Mouse (Mus musculus): ENCODE data around the gene Pax4. TPM values are rescaled to one million over a fixed set of nuclear protein-coding genes. Genes with fewer than 3 reads are reported as not detected.

Pax4 gene
- polyA plus RNA-seq, 1 experiment from 2014 or later: 2.9 TPM

GRCm38 (mm10) chr6:28430795-28431537 lies 18.2 kb downstream of the Pax4 start:
- ATAC-seq: peak; percentile 70
- Histone ChIP-seq H3K36me3 (peaks cover 3% of the 10 kb centered on the region; the same call in 1 of the 2 replicates), H3K4me1 (replicated peaks) (no peaks in the 10 kb centered on the region), H3K27me3 (replicated peaks) (no peaks in the 10 kb centered on the region), H3K4me2 (replicated peaks) (no peak overlapping the region), H3K4me3 (replicated peaks) (no peak overlapping the region), H3K9me3 (no peaks in the 10 kb centered on the region), H3K27ac (no peak overlapping the region), H3K9ac (no peak overlapping the region)
- WGBS: 70% methylated on average over 10 of the region's 10 CpGs

- Histone ChIP-seq H3K4me1 (replicated peaks) (0 out of 2 replicates have a peak, but pooled peaks cover 3% of the 10 kb centered on the region), H3K9ac (no peak overlapping the region), H3K27ac (no peak overlapping the region), H3K36me3 (peaks cover 7% of the 10 kb centered on the region; the same call in 1 of the 2 replicates), H3K27me3 (replicated peaks) (no peaks in the 10 kb centered on the region), H3K4me2 (replicated peaks) (no peak overlapping the region), H3K9me3 (no peaks in the 10 kb centered on the region), H3K4me3 (replicated peaks) (no peak overlapping the region)
- WGBS: 86% methylated on average over 11 of the region's 11 CpGs
- no peak for ATAC-seq
Observed at GRCm38 (mm10) chr6:28429870-28430269, 19.3 kb downstream of the Pax4 start.

- Histone ChIP-seq H3K9me3 (no peaks in the 10 kb centered on the region), H3K36me3 (peaks cover 7% of the 10 kb centered on the region; the same call in 1 of the 2 replicates), H3K27ac (no peak within 1 kb of the TSS), H3K4me2 (replicated peaks) (no peak within 1 kb of the TSS), H3K4me1 (replicated peaks) (0 out of 2 replicates have a peak, but pooled peaks cover 11% of the 10 kb centered on the region), H3K9ac (no peak within 1 kb of the TSS), H3K4me3 (replicated peaks) (no peak within 1 kb of the TSS), H3K27me3 (replicated peaks) (no peaks in the 10 kb centered on the region)
- ATAC-seq: no peak
- 81% methylated on average over 3 of the region's 3 CpGs for WGBS
Observed at GRCm38 (mm10) chr6:28428290-28428689, 20.9 kb downstream of the Pax4 start, which contains the start of gene Gcc1. Gcc1 (minus strand) TSS chr6:28428390.

GRCm38 (mm10) chr6:28427096-28427839 lies 21.9 kb downstream of the Pax4 start, which contains the start of gene Fscn3:
Fscn3 (plus strand) TSS chr6:28427789.
- Histone ChIP-seq H3K36me3 (peaks cover 7% of the 10 kb centered on the region; the same call in 1 of the 2 replicates), H3K4me2 (replicated peaks) (no peak within 1 kb of the TSS), H3K27ac (no peak within 1 kb of the TSS), H3K27me3 (replicated peaks) (no peaks in the 10 kb centered on the region), H3K4me1 (replicated peaks) (peaks cover 12% of the 10 kb centered on the region), H3K9ac (no peak within 1 kb of the TSS), H3K4me3 (replicated peaks) (no peak within 1 kb of the TSS), H3K9me3 (no peaks in the 10 kb centered on the region)
- WGBS: 74% methylated on average over 3 of the region's 3 CpGs
- ATAC-seq: no peak

- no peaks in the 10 kb centered on the region for H3K27me3 ChIP-seq (replicated peaks)
- ATAC-seq: no peak
- H3K27ac ChIP-seq: no peak overlapping the region
- H3K4me1 ChIP-seq (replicated peaks): peaks cover 24% of the 10 kb centered on the region
- no peak overlapping the region for H3K4me3 ChIP-seq (replicated peaks)
- 87% methylated on average over 6 of the region's 6 CpGs for WGBS
- H3K9ac ChIP-seq: no peak overlapping the region
- H3K9me3 ChIP-seq: no peaks in the 10 kb centered on the region
- H3K4me2 ChIP-seq (replicated peaks): peak overlapping the region; percentile 72; the same call in 1 of the 2 replicates
- peaks cover 7% of the 10 kb centered on the region; the same call in 1 of the 2 replicates for H3K36me3 ChIP-seq
Observed at GRCm38 (mm10) chr6:28425019-28425418, 24.1 kb downstream of the Pax4 start.

- H3K9ac ChIP-seq: peak overlapping the region; percentile 92
- WGBS: 11% methylated on average over 34 of the region's 46 CpGs
- ATAC-seq: peak; percentile 57
- no peaks in the 10 kb centered on the region for H3K27me3 ChIP-seq (replicated peaks)
- peak overlapping the region; percentile 83 for H3K27ac ChIP-seq
- peaks cover 31% of the 10 kb centered on the region for H3K4me1 ChIP-seq (replicated peaks)
- peak overlapping the region; percentile 72 for H3K4me2 ChIP-seq (replicated peaks)
- H3K4me3 ChIP-seq (replicated peaks): peak overlapping the region; percentile 90
- H3K36me3 ChIP-seq: peaks cover 9% of the 10 kb centered on the region; the same call in 1 of the 2 replicates
- no peaks in the 10 kb centered on the region for H3K9me3 ChIP-seq
Observed at GRCm38 (mm10) chr6:28423767-28424695, 25.1 kb downstream of the Pax4 start.

GRCm38 (mm10) chr6:28423313-28423712 lies 25.8 kb downstream of the Pax4 start, which contains the start of gene Arf5:
Arf5 (plus strand) TSS chr6:28423560.
- Histone ChIP-seq H3K27me3 (replicated peaks) (no peaks in the 10 kb centered on the region), H3K9me3 (no peaks in the 10 kb centered on the region), H3K36me3 (peaks cover 15% of the 10 kb centered on the region; the same call in 1 of the 2 replicates), H3K4me1 (replicated peaks) (peaks cover 31% of the 10 kb centered on the region), H3K4me2 (replicated peaks) (peak within 1 kb of the TSS; percentile 87), H3K4me3 (replicated peaks) (peak within 1 kb of the TSS; percentile 90), H3K9ac (peak within 1 kb of the TSS; percentile 92), H3K27ac (peak within 1 kb of the TSS; percentile 83)
- ATAC-seq: peak; percentile 82
- WGBS: 1% methylated on average over 26 of the region's 42 CpGs

- peaks cover 31% of the 10 kb centered on the region for H3K4me1 ChIP-seq (replicated peaks)
- peak overlapping the region; percentile 87; the same call in 1 of the 2 replicates for H3K4me2 ChIP-seq (replicated peaks)
- H3K4me3 ChIP-seq (replicated peaks): peak overlapping the region; percentile 90
Observed at GRCm38 (mm10) chr6:28422651-28423290, 26.4 kb downstream of the Pax4 start.

GRCm38 (mm10) chr6:28421469-28422000 lies 27.6 kb downstream of the Pax4 start:
- Histone ChIP-seq H3K4me2 (replicated peaks) (peak overlapping the region; percentile 87), H3K36me3 (peaks cover 19% of the 10 kb centered on the region), H3K27ac (peak overlapping the region; percentile 66), H3K4me3 (replicated peaks) (peak overlapping the region; percentile 73), H3K4me1 (replicated peaks) (peaks cover 31% of the 10 kb centered on the region), H3K27me3 (replicated peaks) (no peaks in the 10 kb centered on the region), H3K9me3 (no peaks in the 10 kb centered on the region), H3K9ac (peak overlapping the region; percentile 77)
- ATAC-seq: peak; percentile 92
- under 1% methylated on average over 27 of the region's 27 CpGs for WGBS

More at GRCm38 (mm10) chr6:28422651-28423290, 26.4 kb downstream of the Pax4 start:
- H3K27me3 ChIP-seq (replicated peaks): no peaks in the 10 kb centered on the region
- no peak overlapping the region; the same call in 1 of the 2 replicates for H3K27ac ChIP-seq
- H3K36me3 ChIP-seq: peaks cover 19% of the 10 kb centered on the region
- 69% methylated on average over 15 of the region's 15 CpGs for WGBS
- ATAC-seq: peak; percentile 0; the same call in 1 of the 2 replicates
- H3K9me3 ChIP-seq: no peaks in the 10 kb centered on the region
- H3K9ac ChIP-seq: no peak overlapping the region

- Histone ChIP-seq H3K27ac (peak overlapping the region; percentile 66), H3K9me3 (no peaks in the 10 kb centered on the region), H3K4me1 (replicated peaks) (peaks cover 31% of the 10 kb centered on the region), H3K4me3 (replicated peaks) (peak overlapping the region; percentile 73), H3K4me2 (replicated peaks) (peak overlapping the region; percentile 87), H3K9ac (peak overlapping the region; percentile 77), H3K27me3 (replicated peaks) (no peaks in the 10 kb centered on the region), H3K36me3 (peaks cover 16% of the 10 kb centered on the region; the same call in 1 of the 2 replicates)
- ATAC-seq: no peak
- WGBS: 18% methylated on average over 13 of the region's 13 CpGs
Observed at GRCm38 (mm10) chr6:28420865-28421264, 28.3 kb downstream of the Pax4 start.

- Histone ChIP-seq H3K36me3 (peaks cover 15% of the 10 kb centered on the region; the same call in 1 of the 2 replicates), H3K9ac (peak overlapping the region; percentile 77), H3K27me3 (replicated peaks) (no peaks in the 10 kb centered on the region), H3K4me3 (replicated peaks) (peak overlapping the region; percentile 73), H3K4me1 (replicated peaks) (peaks cover 31% of the 10 kb centered on the region), H3K27ac (no peak overlapping the region), H3K4me2 (replicated peaks) (peak overlapping the region; percentile 87), H3K9me3 (no peaks in the 10 kb centered on the region)
- ATAC-seq: no peak
- 74% methylated on average over 17 of the region's 17 CpGs for WGBS
Observed at GRCm38 (mm10) chr6:28420361-28420760, 28.8 kb downstream of the Pax4 start.
